20 mouse cellular contexts compared by ENCODE assay signal in the genomic region with DNA sequence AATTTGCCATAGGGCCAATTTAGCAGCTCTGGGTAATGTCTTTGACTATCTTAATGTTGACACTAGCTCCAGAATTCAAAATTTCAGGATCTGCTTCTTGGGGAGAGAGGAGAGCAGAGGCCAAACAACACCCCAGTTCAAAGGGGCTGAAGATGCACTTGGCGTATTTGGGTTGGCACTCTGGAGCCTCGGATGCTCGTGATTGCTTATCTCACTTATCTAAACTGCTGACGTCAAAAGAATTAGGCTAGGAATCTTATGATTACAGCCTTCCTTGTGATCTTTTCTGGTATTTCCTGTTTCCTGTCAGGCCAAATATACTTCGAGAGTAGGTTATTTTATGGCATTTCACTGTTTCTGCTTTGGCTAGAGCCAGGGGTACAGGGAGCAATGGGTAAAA.
DNase-seq lines count a peak whose midpoint lies in the region; ATAC-seq and TF ChIP-seq lines count a peak whose summit lies in the region.
"Had no signal": no experiment of that assay in that cellular context is flagged by ENCODE, and none has a peak within 500 bp of the region (broad histone marks: within the 10 kb centered on the region; RNA-seq: fewer than 3 reads in every experiment).

No protein-coding gene starts in this region.

- no peak for ATAC-seq in embryonic facial prominence, embryonic 11.5 days (replicated peaks; ENCODE audit: insufficient number of reproducible peaks, low FRiP score, low TSS enrichment, low read depth)
- no peak for ATAC-seq in intestine, embryonic 14.5 days (replicated peaks; ENCODE audit: low FRiP score, low TSS enrichment, low read depth)
- ATAC-seq in intestine, embryonic 16.5 days: no peak
- ATAC-seq: forebrain, postnatal 0 days; midbrain, embryonic 16.5 days had no signal

- no peaks in the 10 kb centered on the region for H3K27me3 ChIP-seq in embryonic facial prominence, embryonic 11.5 days (ENCODE audit: control insufficient read depth, insufficient read depth, low read length)
- no peaks in the 10 kb centered on the region for H3K27me3 ChIP-seq in embryonic facial prominence, embryonic 10.5 days (replicated peaks; ENCODE audit: low read depth, poor library complexity, severe bottlenecking)
- H3K27me3 ChIP-seq in intestine, embryonic 14.5 days (replicated peaks; ENCODE audit: control insufficient read depth, insufficient read depth, low read length): no peaks in the 10 kb centered on the region
- no peaks in the 10 kb centered on the region for H3K27me3 ChIP-seq in intestine, embryonic 16.5 days (replicated peaks; ENCODE audit: control insufficient read depth, insufficient read depth, low read length)
- no peaks in the 10 kb centered on the region for H3K27me3 ChIP-seq in liver, adult 2 months (ENCODE audit: control insufficient read depth, insufficient read depth, low read length)
- H3K27me3 ChIP-seq: embryonic facial prominence, embryonic 13.5 days; lung, embryonic 15.5 days had no signal

- no peaks in the 10 kb centered on the region for H3K36me3 ChIP-seq in embryonic facial prominence, embryonic 11.5 days (replicated peaks; ENCODE audit: control insufficient read depth, insufficient read depth, low read depth, low read length)
- no peaks in the 10 kb centered on the region for H3K36me3 ChIP-seq in embryonic facial prominence, embryonic 10.5 days (replicated peaks)
- H3K36me3 ChIP-seq in intestine, embryonic 14.5 days (ENCODE audit: control insufficient read depth, insufficient read depth, low read length): no peaks in the 10 kb centered on the region
- H3K36me3 ChIP-seq in intestine, embryonic 16.5 days (ENCODE audit: control insufficient read depth, insufficient read depth, low read length): no peaks in the 10 kb centered on the region
- no peaks in the 10 kb centered on the region for H3K36me3 ChIP-seq in liver, adult 2 months (ENCODE audit: control insufficient read depth, insufficient read depth, low read length)
- no peaks in the 10 kb centered on the region for H3K36me3 ChIP-seq in macrophage (ENCODE audit: inconsistent target)
- H3K36me3 ChIP-seq: lung, embryonic 15.5 days had no signal

- TF ChIP-seq CTCF in liver, adult 2 months (IDR thresholded peaks at IDR 0.05; ENCODE audit: low read depth, low read length): no peak

- WGBS in embryonic facial prominence, embryonic 11.5 days: 26% methylated on average over 5 of the region's 5 CpGs
- WGBS in embryonic facial prominence, embryonic 10.5 days: 43% methylated on average over 5 of the region's 5 CpGs
- WGBS in intestine, embryonic 14.5 days: 11% methylated on average over 5 of the region's 5 CpGs
- WGBS in intestine, embryonic 16.5 days: 21% methylated on average over 5 of the region's 5 CpGs
- WGBS in liver, adult 2 months: 46% methylated on average over 5 of the region's 5 CpGs
- 13% methylated on average over 5 of the region's 5 CpGs for WGBS in macrophage (ENCODE audit: missing documents)

- intact Hi-C loops in gastrocnemius, postnatal 36 days (cut with DNase I): no loop called here

- H3K9me3 ChIP-seq in embryonic facial prominence, embryonic 11.5 days (replicated peaks; ENCODE audit: control insufficient read depth, low read length): no peaks in the 10 kb centered on the region
- H3K9me3 ChIP-seq in embryonic facial prominence, embryonic 10.5 days: no peaks in the 10 kb centered on the region
- no peaks in the 10 kb centered on the region for H3K9me3 ChIP-seq in intestine, embryonic 14.5 days (ENCODE audit: control insufficient read depth, low read length)
- H3K9me3 ChIP-seq in intestine, embryonic 16.5 days (ENCODE audit: control insufficient read depth, low read length): no peaks in the 10 kb centered on the region
- H3K9me3 ChIP-seq: embryonic facial prominence, embryonic 13.5 days; lung, embryonic 15.5 days had no signal

- no peak overlapping the region for H3K27ac ChIP-seq in embryonic facial prominence, embryonic 11.5 days (replicated peaks; ENCODE audit: low read depth, low read length)
- no peak overlapping the region for H3K27ac ChIP-seq in embryonic facial prominence, embryonic 10.5 days (replicated peaks)
- H3K27ac ChIP-seq in intestine, embryonic 14.5 days (ENCODE audit: low read depth): peak overlapping the region; percentile 75
- no peak overlapping the region for H3K27ac ChIP-seq in intestine, embryonic 16.5 days (ENCODE audit: low read length)
- H3K27ac ChIP-seq in liver, adult 2 months (replicated peaks; ENCODE audit: insufficient read depth, low read depth, low read length): peak overlapping the region; percentile 68
- H3K27ac ChIP-seq in macrophage: peak overlapping the region; percentile 83
- H3K27ac ChIP-seq: embryonic facial prominence, embryonic 13.5 days; hindbrain, embryonic 14.5 days; lung, embryonic 15.5 days had no signal

- DNase-seq in embryonic facial prominence, embryonic 11.5 days (ENCODE audit: low spot score): peak; percentile 11
- DNase-seq in embryonic facial prominence, embryonic 10.5 days (ENCODE audit: low spot score): no peak
- DNase-seq in intestine, embryonic 14.5 days (ENCODE audit: low spot score): no peak
- peak; percentile 26 for DNase-seq in liver, adult 2 months (ENCODE audit: extremely low read depth, low read depth, low spot score)
- DNase-seq in liver: no peak
- DNase-seq in gastrocnemius, postnatal 36 days: no peak
- DNase-seq: adrenal gland, postnatal 10 days; cerebellum, adult 18-20 months; cerebellum, postnatal 36 days; forebrain, postnatal 0 days; right cerebral cortex, adult 18-20 months; spleen, adult 18-20 months; thymus, adult 18-20 months had no signal

- no peak for TF ChIP-seq POLR2A in liver, adult 2 months (IDR thresholded peaks at IDR 0.05; ENCODE audit: extremely low read depth, insufficient read depth, low read length)

- no peak overlapping the region for H3K4me2 ChIP-seq in embryonic facial prominence, embryonic 11.5 days (ENCODE audit: low read depth, low read length)
- no peak overlapping the region for H3K4me2 ChIP-seq in intestine, embryonic 14.5 days (ENCODE audit: low read length)
- no peak overlapping the region for H3K4me2 ChIP-seq in intestine, embryonic 16.5 days (ENCODE audit: low read depth, low read length)
- H3K4me2 ChIP-seq: embryonic facial prominence, embryonic 13.5 days; hindbrain, embryonic 14.5 days; liver, embryonic 11.5 days; lung, embryonic 15.5 days had no signal

- no peaks in the 10 kb centered on the region for H3K4me1 ChIP-seq in embryonic facial prominence, embryonic 11.5 days (ENCODE audit: control insufficient read depth, insufficient read depth, low read length)
- peaks cover 17% of the 10 kb centered on the region for H3K4me1 ChIP-seq in embryonic facial prominence, embryonic 10.5 days
- peaks cover 13% of the 10 kb centered on the region; the same call in 1 of the 2 replicates for H3K4me1 ChIP-seq in intestine, embryonic 14.5 days (replicated peaks; ENCODE audit: control insufficient read depth, insufficient read depth, low read length)
- peaks cover 8% of the 10 kb centered on the region for H3K4me1 ChIP-seq in intestine, embryonic 16.5 days (ENCODE audit: control insufficient read depth, insufficient read depth, low read length)
- no peaks in the 10 kb centered on the region; the same call in 1 of the 2 replicates for H3K4me1 ChIP-seq in liver, adult 2 months (ENCODE audit: control insufficient read depth, insufficient read depth, low read length)

- no peak overlapping the region for H3K9ac ChIP-seq in embryonic facial prominence, embryonic 11.5 days (replicated peaks; ENCODE audit: low read length)
- no peak overlapping the region for H3K9ac ChIP-seq in intestine, embryonic 14.5 days (ENCODE audit: low read length)
- no peak overlapping the region for H3K9ac ChIP-seq in intestine, embryonic 16.5 days (ENCODE audit: low read depth, low read length)
- H3K9ac ChIP-seq in liver, adult 2 months (ENCODE audit: low read depth, low read length): no peak overlapping the region
- H3K9ac ChIP-seq: embryonic facial prominence, embryonic 13.5 days; forebrain, postnatal 0 days; hindbrain, embryonic 14.5 days; lung, embryonic 15.5 days had no signal

- H3K79me2 ChIP-seq in liver, adult 2 months (ENCODE audit: control insufficient read depth, insufficient read depth, low read length): no peaks in the 10 kb centered on the region
- H3K79me2 ChIP-seq in macrophage (ENCODE audit: inconsistent target): no peaks in the 10 kb centered on the region; the same call in 1 of the 2 replicates

- H3K4me3 ChIP-seq in embryonic facial prominence, embryonic 11.5 days (ENCODE audit: low read depth, low read length): no peak overlapping the region
- H3K4me3 ChIP-seq in embryonic facial prominence, embryonic 10.5 days: no peak overlapping the region
- no peak overlapping the region for H3K4me3 ChIP-seq in intestine, embryonic 14.5 days (ENCODE audit: low read depth, low read length)
- H3K4me3 ChIP-seq in intestine, embryonic 16.5 days (ENCODE audit: low read length): no peak overlapping the region
- no peak overlapping the region for H3K4me3 ChIP-seq in liver, adult 2 months (ENCODE audit: insufficient read depth, low read depth, low read length)
- H3K4me3 ChIP-seq in macrophage (ENCODE audit: inconsistent target): no peak overlapping the region
- H3K4me3 ChIP-seq: embryonic facial prominence, embryonic 13.5 days; lung, embryonic 15.5 days had no signal

Comparison
In these comparisons a context has a peak if more than half of its experiments do, and no peak if none do; other contexts are left out.
1. DNase-seq: peak in embryonic facial prominence, embryonic 11.5 days (single experiment) and liver, adult 2 months (single experiment); none in embryonic facial prominence, embryonic 10.5 days (single experiment), intestine, embryonic 14.5 days (single experiment), liver (single experiment) and gastrocnemius, postnatal 36 days (0 of 2).
2. H3K27ac ChIP-seq: peak in intestine, embryonic 14.5 days (single experiment), liver, adult 2 months (single experiment) and macrophage (single experiment); none in embryonic facial prominence, embryonic 11.5 days (single experiment), embryonic facial prominence, embryonic 10.5 days (single experiment) and intestine, embryonic 16.5 days (single experiment).